Comparison of ENCODE assay signal across 16 mouse cellular contexts in the genomic region with DNA sequence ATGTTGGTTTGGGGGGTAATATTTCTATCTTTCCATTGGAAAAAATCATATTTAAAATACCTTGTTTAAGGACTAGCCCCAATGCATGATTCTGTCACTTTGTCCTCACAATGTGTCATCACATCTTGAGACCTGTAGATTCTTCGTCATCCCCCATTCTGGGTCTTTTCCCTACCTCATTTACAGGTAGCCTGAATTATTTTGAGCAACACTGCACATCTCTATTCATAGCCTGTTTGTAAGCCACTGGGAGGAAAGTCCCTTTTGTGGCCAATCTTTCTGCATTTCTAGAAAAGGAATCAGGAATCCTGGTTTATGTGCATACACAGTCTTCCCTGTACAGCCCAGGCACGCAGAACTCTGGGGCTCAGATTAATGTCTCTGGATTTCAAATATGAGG.
"Had no signal": no experiment of that assay in that cellular context is flagged by ENCODE, and none has a peak within 500 bp of the region (broad histone marks: within the 10 kb centered on the region; RNA-seq: fewer than 3 reads in every experiment).

No protein-coding gene starts in this region.

- H3K36me3 ChIP-seq: liver, embryonic 12.5 days; midbrain, embryonic 13.5 days; midbrain, embryonic 15.5 days; stomach, embryonic 15.5 days had no signal

- H3K4me2 ChIP-seq: liver, embryonic 12.5 days; lung, embryonic 14.5 days; midbrain, embryonic 11.5 days; midbrain, embryonic 13.5 days; midbrain, embryonic 15.5 days; stomach, embryonic 15.5 days had no signal

- H3K9ac ChIP-seq: liver, embryonic 12.5 days; liver, embryonic 14.5 days; lung, embryonic 14.5 days; midbrain, embryonic 13.5 days; midbrain, embryonic 15.5 days; stomach, embryonic 15.5 days had no signal

- DNase-seq: lung, adult 18-20 months; lung, embryonic 14.5 days; lung, postnatal 10 days; lung, postnatal 4 days; right cerebral cortex, postnatal 14 days; thymus, adult 2 months; thymus, postnatal 14 days; thymus, postnatal 36 days had no signal

- H3K4me3 ChIP-seq: liver, embryonic 12.5 days; megakaryocyte, embryonic 14.5 days; midbrain, embryonic 13.5 days; midbrain, embryonic 15.5 days; stomach, embryonic 15.5 days had no signal

- H3K27ac ChIP-seq: liver, embryonic 12.5 days; liver, embryonic 14.5 days; midbrain, embryonic 13.5 days; midbrain, embryonic 15.5 days; stomach, embryonic 15.5 days; stomach, postnatal 0 days had no signal

- H3K9me3 ChIP-seq: liver, embryonic 12.5 days; megakaryocyte, embryonic 14.5 days; midbrain, embryonic 13.5 days; midbrain, embryonic 15.5 days; stomach, embryonic 15.5 days had no signal

- ATAC-seq: liver, embryonic 12.5 days; midbrain, embryonic 13.5 days; midbrain, embryonic 15.5 days had no signal

- H3K27me3 ChIP-seq: liver, embryonic 12.5 days; megakaryocyte, embryonic 14.5 days; midbrain, embryonic 13.5 days; midbrain, embryonic 15.5 days; stomach, embryonic 15.5 days had no signal

- H3K4me1 ChIP-seq: liver, embryonic 12.5 days; stomach, embryonic 15.5 days had no signal
